Mouse (Mus musculus): ENCODE data around the gene a.
"Not testable (repeated sequence)": the region's sequence is repeated elsewhere in the genome, so short reads cannot be mapped to it uniquely, and the experiment has no call there.

a gene

DNA sequence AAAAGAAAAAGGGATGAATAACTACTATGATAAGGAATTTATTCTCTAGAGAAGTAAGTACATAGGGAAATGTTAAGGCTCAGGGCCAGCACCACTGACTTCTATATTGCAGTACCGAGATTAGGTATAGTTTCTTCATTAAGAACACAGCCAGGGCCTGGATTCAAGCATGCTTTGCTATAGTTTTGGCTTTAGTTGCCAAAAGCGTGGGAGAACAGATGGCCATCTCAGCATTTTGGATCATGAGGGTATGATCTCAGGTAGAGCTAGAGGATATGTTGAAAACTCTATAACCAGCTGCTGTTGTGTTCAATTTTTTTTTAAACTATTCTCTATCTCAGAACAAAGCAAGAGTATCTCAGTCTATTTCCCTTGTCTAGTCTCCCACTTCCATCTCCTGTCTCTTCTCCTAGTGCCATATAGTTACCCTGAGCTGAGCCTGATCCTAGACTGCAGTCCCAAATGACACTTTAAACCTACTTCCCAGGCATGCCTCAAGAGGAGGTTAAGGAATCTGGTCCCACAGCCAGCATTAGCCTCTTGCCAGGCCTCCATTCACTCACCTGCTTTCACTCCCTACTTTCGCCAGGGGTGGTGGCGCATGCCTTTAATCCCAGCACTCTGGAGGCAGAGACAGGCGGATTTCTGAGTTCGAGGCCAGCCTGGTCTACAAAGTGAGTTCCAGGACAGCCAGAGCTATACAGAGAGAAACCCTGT, 43.1 kb downstream of the a start:
- no peak for DNase-seq (ENCODE audit: low read depth in 1 of 2, low spot score in 2 of 2)

DNA sequence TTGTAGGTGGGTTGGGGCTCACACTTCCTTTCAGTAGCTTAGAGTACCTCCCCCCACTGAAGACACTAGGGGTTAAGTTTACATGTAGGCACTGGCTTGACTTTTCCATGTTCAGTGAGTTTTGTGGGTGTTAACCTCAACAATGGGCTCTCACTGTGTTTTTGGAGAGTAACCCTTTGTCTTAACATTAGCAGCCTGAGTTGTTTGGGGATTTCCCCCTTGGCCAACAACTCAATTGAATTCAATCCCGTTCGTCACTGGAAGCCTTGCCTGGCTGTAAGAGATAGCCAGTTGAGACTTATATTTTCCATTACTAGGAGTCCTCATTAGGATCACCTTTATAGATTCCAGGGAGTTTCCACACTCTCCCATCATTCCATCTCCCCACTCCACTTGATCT, 45.3 kb downstream of the a start:
- no peak for DNase-seq (ENCODE audit: low read depth in 1 of 2, low spot score in 2 of 2)

DNA sequence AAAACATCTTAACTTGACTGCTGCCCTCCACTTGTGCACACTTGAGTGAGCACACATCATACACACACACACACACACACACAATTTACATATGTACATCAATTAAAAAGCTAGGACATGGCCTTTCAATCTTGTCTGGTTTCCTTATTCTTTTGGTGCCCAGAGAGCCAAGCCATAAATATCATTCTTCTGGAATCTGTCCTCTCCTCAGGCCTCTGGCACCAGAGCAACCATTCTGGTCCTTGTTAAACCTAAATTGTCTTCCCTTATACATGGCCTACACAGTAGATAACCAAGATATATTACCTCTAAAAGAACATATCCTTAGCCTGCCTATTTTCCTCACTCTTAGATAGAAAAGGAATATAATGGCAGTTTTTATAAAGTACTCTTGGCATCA, 56.9 kb downstream of the a start:
- DNase-seq (ENCODE audit: low read depth in 1 of 2, low spot score in 2 of 2) = no peak

DNA sequence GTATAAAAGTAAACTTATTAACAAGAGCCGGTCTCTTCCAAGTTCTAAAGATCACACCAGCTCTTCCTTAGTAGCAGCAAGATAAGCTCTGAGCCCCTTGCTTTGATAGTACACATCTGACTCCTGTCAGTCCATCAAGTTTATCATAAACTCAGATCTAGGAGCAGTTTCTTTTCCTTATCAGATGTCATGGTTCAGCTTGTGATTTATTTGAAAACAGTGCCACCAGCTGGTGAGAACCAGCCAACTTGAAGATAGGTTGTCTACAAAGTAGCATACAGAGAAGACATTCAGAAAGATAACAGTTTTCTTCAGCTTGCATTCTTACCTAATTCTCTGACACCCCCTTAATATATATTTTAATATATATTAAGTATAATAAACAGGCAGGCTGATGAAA, 64.2 kb downstream of the a start:
- DNase-seq (ENCODE audit: low read depth in 1 of 2, low spot score in 2 of 2) = no peak

DNA sequence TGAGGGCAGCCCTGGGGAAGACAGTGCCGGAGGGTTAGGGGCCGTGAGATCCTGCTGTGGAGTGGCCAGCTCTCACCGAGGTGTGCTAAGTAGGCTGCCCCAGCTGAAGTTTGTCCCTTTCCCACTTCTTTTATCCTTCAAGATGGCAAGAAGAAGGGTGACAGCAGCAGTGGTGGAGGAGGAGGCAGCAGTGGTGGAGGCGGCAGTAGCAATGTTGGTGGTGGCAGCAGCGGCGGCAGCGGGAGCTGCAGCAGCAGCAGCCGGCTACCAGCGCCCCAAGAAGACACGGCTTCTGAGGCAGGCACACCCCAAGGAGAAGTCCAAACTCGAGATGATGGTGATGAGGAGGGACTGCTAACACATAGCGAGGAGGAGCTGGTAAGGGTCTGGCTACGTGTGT, 72.5 kb downstream of the a start:
- no peak for DNase-seq (ENCODE audit: low read depth in 1 of 2, low spot score in 2 of 2)

DNA sequence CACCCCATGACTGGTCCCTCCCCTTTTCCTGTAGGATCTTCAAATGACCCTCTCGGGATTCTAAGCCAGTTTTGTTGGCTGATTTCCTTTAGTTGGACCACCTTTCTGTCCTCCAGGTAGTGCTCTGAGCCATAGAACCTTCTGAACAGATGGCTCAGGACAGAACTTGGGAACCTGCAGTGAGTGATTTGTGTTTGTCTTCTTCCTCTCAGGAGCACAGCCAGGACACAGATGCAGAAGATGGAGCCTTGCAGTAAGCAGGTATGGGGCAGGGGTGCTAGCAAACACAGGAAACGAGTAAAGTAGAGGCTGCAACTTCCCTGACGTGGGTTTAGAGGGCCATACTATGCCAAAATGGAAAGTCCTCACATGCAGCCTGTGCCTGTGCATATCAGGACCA, 74.5 kb downstream of the a start:
- DNase-seq (ENCODE audit: low read depth in 1 of 2, low spot score in 2 of 2) = no peak

DNA sequence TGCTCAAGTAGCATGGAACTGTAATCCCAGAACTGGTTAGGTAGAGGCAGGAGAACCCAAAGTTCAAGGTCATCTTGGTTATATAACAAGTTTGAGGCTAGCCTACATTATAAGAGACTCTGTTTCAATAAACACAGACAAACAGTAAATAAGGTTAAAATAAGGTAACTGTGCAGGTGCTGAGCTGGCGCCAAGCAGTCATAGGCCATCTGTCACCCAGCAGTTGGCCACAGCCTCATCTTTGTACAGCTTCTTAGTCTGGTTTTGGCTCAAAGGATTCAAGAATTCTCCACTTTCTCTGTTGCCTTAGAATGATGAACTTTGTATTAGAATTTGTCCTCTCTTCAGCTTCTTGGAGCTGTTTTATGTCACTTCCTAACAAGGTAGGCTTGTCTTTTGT, 76.9 kb downstream of the a start:
- no peak for DNase-seq (ENCODE audit: low read depth in 1 of 2, low spot score in 2 of 2)

DNA sequence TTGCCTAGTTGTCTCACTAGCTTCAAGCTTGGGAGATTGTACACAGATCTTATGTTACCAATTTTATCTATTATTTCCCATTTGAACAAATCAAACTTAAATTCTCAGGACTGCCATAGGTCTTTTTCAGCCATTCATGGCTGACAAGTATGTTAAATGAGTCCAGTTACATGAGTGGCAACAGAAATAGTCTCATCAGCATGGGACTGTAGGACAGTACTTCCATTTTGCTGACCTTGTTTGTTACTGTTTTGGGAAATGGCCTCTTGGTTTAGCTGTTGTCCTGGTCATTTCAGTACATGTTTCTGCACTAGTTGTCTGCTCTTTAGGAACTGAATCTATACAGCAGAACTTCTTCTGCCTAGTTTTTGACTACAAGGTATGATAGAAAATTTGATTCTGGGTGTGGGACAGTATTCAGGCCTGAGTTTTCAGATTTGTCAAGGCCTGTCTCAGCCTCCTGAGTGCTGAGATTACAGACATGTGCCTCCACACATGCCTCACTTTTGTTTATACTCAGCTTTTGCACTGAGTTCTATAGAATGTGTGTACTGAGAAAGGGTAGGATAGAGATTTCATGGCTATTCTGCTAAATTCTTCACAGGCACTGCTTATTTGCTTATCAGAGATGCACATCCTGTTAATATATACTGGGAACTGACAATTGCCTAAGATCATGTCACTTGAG, 78.9 kb downstream of the a start:
- no peak for DNase-seq (ENCODE audit: low read depth in 1 of 2, low spot score in 2 of 2)

DNA sequence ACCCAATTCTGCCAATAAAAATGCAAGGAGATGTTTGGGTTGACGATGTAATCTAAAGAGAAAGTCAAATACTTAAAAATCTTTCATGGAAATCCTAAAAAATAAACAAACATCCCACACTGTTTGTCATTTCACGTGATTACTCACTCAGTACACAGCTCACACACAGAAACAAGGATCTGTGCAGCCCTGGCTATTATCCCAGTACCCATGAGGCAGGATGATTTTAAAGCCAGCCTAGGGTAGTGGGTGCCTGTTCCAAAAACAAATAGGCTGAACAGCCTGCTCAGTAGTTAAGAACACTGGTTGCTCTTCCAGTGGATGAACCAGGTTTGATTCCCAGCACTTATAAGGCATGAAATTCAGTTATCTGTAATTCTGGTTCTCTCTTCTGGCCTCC, 85.4 kb downstream of the a start:
- no peak for DNase-seq (ENCODE audit: low read depth in 1 of 2, low spot score in 2 of 2)

DNA sequence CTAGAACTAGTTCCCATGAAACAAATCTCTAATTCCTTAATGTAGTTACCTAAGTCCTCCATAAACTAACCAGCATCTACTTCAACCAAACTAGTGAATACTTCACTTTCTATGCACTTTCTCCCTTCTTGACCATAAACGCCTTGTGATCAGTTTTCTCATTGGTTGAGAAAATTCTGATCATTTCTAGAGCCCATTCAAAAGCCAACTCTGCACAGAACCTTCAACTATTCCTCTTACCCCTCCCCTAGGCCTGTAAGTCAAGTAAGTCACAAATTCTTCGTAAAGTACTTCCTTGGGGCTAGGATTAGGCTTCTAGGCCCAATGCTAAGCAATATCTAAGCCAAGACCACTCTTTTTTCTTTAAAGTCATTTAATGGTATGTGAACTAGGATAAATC, 100.4 kb downstream of the a start:
- DNase-seq (ENCODE audit: low read depth in 1 of 2, low spot score in 2 of 2) = no peak

DNA sequence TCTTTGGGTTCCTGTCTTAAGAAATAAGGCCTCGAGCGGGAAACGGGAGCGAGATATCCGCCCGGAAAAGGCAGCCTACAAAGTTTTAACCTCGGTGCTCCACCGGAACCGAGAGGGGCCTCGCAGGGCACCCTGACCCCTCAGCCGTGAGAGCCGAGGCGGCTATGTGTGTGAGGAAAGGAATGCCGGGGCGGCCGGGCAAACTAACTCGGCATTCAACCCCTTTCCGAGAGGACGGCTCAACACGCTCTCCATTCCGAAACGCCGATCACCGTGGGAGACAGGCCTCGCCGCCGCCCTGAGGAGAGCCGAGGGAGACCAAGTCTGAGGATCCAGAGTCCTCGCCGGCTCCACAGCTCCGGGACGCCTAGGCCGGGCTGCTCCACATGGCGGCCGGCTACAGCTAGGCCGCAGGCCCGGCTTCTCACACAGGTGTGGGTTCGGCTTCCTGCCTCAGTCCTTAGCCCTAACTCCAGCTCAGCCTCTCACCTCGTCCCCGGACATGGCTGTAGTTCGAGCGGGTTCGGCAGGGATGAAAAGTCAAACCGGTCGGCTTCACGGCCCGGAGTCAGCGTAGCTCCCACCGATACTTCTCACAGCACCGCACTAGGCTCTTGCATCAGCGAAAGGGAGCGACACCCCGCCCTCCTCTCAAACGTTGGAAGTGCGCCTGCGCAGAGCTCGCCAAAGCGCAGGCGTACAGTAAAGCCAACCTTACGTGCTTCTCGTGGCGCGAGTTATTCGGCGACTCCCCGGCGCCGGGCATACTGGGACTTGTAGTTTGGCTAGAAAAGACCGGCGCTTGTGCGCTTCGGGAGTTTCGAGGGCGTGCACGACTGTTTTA, 101.2 kb downstream of the a start, which contains the start of gene Eif2s2:
Gene Eif2s2 (minus strand): TSS at position 735 of the 844 bp plus-strand sequence.
- DNase-seq (ENCODE audit: low read depth in 1 of 2, low spot score in 2 of 2) = peak; percentile 93 to 94

DNA sequence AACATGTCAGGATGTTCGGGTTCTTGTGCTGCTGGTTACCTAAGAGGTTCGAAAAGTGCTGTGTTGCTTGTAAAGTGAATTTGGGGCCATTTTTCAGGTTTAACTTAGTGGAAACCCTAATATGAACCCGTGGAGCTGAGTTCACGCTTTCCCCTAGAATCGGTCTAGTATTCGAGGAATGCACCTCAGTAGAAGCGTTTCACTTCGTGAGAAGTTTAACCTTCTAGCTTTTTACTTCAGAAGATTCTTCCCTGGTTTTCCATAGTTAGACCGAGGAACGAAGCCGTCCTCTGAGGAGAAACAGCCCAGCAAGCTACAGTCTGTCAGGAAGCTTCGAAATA, 101.8 kb downstream of the a start:
- no peak for DNase-seq (ENCODE audit: low read depth in 1 of 2, low spot score in 2 of 2)

DNA sequence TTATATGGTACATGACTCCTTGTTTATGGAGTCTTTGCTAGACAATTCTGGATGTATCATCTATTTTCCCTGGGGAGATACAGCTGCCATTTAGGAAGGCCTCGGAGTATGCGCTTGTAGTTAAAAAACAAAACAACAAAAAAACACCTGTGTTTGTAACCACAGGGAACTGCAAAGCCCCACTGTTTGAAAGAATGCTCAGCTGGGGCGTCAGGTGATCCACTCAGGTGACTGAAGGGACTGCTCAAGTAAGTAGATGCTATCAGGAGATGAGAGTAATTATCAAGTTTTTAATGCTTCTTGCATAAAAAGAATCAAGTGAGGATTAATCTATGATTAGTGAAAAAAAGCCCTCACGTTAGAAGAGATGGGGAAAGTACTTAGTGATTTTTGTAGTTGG, 102.3 kb downstream of the a start:
- no peak for DNase-seq (ENCODE audit: low read depth in 1 of 2, low spot score in 2 of 2)

DNA sequence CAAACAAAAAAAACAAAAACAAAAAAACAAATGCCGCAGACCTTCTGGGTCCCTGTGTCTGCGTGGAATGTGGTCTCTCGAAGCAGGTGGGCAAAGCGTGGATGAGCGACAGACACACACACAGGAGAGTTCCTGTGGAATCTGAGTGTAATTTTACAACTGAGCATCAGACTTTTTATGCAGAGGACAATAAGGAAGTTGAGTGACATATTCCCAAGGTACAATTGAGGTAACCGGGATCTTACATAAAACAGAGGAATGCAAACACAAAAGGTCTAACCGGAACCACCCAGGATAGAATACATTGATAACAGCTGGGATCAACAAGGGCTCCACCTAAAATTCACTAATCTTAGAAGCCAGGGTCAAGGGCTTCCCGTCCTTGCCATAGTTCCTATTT, 107.8 kb downstream of the a start:
- not testable (repeated sequence) for DNase-seq (ENCODE audit: low read depth in 1 of 2, low spot score in 2 of 2)

DNA sequence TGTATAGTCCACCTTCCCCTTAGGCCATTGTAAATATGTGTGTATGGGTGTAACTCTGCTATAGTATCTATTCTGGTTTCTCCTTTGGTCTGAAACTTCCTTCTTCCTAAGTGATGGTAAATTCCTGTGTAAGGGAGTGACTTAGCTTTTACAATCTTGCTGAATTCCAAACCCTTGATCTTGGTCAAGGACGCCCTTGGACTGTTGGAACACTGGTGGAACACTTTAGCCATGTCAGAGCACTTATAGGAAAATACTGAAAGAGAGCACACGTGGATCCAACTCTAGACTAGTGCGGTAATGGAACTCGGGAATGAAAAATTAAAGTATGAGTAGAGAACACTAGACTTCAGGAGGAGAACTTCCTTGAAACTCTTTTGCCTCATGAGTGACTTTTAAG, 108.2 kb downstream of the a start:
- DNase-seq (ENCODE audit: low read depth in 1 of 2, low spot score in 2 of 2) = not testable (repeated sequence)

DNA sequence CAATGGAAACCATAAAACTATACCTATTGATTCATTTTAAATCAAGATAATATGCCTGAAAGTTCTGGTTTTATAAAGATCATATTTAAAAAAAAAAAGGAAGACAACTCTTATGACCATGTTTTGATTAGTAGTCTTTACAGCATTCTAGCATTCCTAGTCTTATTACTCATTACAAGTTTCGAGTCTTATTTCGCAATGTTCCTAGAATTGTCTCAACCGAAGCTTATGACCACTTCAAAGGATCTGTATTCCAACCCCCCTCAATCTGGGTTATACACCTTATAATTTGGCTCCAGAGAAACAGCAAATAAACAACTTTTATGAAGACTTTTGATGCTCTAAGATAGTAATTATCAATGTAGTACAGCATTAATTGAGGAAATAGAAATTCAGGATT, 110.9 kb downstream of the a start:
- DNase-seq (ENCODE audit: low read depth in 1 of 2, low spot score in 2 of 2) = no peak

DNA sequence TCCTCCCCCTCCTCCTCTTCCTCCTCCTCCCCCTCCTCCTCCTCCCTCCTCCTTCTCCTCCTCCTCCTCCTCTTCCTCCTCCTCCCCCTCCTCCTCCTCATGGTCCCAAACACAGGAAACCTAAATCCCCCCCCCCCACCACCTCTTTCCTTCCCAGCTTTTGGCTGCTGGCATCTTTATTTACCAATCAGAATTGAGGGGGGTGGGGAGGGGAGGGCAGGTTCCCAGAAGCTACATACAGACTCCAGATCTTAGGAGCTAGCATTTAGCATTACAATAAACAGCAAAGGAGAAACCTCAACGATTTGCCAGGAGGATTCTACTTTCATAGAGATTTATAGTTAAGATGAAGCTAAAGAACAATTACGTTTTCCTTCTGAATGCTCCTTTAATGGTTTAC, 114.6 kb downstream of the a start:
- DNase-seq (ENCODE audit: low read depth in 1 of 2, low spot score in 2 of 2) = no peak

DNA sequence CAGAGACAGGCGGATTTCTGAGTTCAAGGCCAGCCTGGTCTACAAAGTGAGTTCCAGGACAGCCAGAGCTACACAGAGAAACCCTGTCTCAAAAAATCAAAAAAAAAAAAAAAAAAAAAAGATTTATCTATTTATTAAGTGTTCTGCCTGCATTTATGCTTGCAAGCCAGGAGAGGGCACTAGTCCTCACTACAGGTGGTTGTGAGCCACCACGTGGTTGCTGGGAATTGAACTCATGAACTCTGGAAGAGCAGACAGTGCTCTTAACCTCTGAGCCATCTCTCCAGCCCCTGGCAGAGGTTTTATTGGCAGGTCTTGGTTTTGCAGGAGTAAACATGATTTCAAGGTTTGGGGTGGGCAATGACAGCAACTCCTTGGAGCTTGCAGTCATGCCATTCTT, 117.0 kb downstream of the a start:
- not testable (repeated sequence) for DNase-seq (ENCODE audit: low read depth in 1 of 2, low spot score in 2 of 2)

DNA sequence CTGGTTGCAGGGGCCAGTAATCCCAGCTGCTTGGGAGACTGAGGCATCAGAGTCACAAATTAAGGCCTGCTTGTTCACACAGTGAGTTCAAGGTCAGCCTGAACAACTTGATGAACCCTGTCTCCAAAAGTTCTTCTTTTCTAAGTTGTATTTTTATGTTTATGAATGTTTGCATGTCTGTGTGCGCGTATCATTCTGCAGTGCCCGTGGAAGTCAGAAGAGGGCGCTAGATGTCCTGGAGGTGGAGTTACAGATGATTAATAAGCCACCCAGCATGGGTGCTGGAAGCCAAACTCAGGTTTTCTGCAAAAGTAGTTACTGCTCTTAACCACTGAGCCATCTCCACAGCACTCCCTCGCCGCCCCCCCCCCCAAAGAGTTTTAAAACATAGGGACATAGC, 118.6 kb downstream of the a start:
- DNase-seq (ENCODE audit: low read depth in 1 of 2, low spot score in 2 of 2) = no peak

DNA sequence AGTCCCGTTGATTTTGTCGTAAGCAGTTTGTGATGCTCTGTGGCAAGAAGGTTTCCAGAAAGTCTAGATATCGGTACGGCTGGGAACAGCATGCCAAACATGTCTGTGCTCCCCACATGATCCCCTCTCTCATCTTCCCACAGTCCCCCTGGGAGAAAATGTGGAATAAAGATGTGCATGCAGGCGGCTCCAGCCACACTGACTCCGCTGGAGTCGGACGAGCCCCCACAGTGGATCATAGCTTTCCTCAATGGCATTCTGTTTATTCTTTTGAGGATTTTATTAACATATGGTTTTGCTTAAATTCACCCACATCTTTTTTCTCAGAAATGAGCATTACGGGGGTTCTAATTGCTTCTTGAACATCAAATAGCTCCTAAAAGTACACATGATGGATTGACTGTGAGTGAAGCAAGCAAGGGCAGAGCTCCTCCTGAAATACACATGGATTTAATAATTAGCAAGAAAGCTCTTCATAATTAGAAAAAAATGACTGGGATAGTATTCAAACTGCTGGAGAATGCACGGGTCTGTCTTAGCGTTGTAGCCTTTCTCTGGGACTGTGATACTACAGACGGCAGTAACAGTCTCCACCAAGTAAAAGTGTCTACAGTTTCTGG, 124.8 kb downstream of the a start:
- no peak for DNase-seq (ENCODE audit: low read depth in 1 of 2, low spot score in 2 of 2)

DNA sequence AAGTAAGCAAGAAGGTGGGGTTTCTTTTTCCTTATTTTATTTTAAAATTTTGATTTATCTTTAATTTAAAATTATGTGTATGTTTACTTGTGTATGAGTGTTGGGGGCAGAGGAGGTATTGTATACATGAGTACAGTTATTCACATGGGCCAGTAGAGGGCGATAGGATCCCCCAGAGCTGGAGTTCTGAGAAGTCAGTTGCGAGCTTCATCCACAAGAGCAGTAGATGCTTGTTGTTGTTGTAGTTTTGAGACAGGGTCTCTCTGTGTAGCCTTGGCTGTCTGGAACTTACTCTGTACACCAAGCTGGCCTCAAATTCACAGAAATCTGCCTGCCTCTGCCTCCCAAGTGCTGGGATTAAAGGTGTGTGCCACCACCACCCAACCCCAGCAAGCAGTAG, 125.3 kb downstream of the a start:
- no peak for DNase-seq (ENCODE audit: low read depth in 1 of 2, low spot score in 2 of 2)

Measured in monocyte, adult 2 months (primary cell).